Mouse (Mus musculus) stomach, embryonic 14.5 days (tissue): ENCODE measurements around the gene Gm45799. TPM values are rescaled to one million over a fixed set of nuclear protein-coding genes. Genes with fewer than 3 reads are reported as not detected.

Experiments used
- ATAC-seq: fragments of 200-750 bp; cut with Nextera tagmentation; 2 replicates; pipeline ENCODE4 v1.8.0; 2017; ENCODE audit warnings: low read depth, moderate TSS enrichment; ENCODE audit not compliant: insufficient number of reproducible peaks, insufficient read depth, low FRiP score
- H3K27ac ChIP-seq: fragments of 300-500 bp; sonication (generic); 2 replicates; pipeline ENCODE4 v1.5.1; 2014; ENCODE audit warnings: mild to moderate bottlenecking, low read length, moderate library complexity, mixed read lengths
- H3K27me3 ChIP-seq: fragments of 300-500 bp; sonication (generic); 2 replicates; pipeline ENCODE4 v1.6.1; 2014; ENCODE audit warnings: low read length, control low read depth, mixed read lengths; ENCODE audit not compliant: control insufficient read depth, insufficient read depth
- H3K36me3 ChIP-seq: fragments of 300-500 bp; sonication (generic); 2 replicates; pipeline ENCODE4 v1.6.1; 2014; ENCODE audit warnings: mild to moderate bottlenecking, control low read depth, low read length, moderate library complexity, mixed read lengths; ENCODE audit not compliant: control insufficient read depth, insufficient read depth
- H3K4me1 ChIP-seq: fragments of 300-500 bp; sonication (generic); 2 replicates; pipeline ENCODE4 v1.6.1; 2014; ENCODE audit warnings: low read length, control low read depth, mixed read lengths; ENCODE audit not compliant: control insufficient read depth, insufficient read depth
- H3K4me2 ChIP-seq: fragments of 300-500 bp; sonication (generic); replicated peaks from 2 replicates; pipeline ENCODE4 v1.6.1; 2014; ENCODE audit warnings: low read depth, low read length, control low read depth
- H3K4me3 ChIP-seq: fragments of 300-500 bp; sonication (generic); 2 replicates; pipeline ENCODE4 v1.5.1; 2014; ENCODE audit warnings: low read depth, low read length, control low read depth
- H3K9ac ChIP-seq: fragments of 300-500 bp; sonication (generic); replicated peaks from 2 replicates; pipeline ENCODE4 v1.6.1; 2014; ENCODE audit warnings: low read depth, mild to moderate bottlenecking, control low read depth, low read length, moderate library complexity, mixed read lengths
- H3K9me3 ChIP-seq: fragments of 300-500 bp; sonication (generic); 2 replicates; pipeline ENCODE4 v1.6.1; 2016; ENCODE audit warnings: low read depth, low read length, control low read depth; ENCODE audit not compliant: control insufficient read depth
- WGBS: fragments of 180-500 bp; shearing (Covaris S2); extraction: QIAGEN DNeasy Blood & Tissue Kit; methylation state at CpG from one replicate; pipeline ENCODE4 v1.1.7; 2014; 5-methylcytosine and 5-hydroxymethylcytosine counted together
- polyA plus RNA-seq: library from polyadenylated mRNA; unstranded; fragments of >200 nt; fragmentation: Nextera tagmentation; extraction: Ambion mirVana; gene quantifications from 2 replicates; pipeline ENCODE4 v1.2.1, GENCODE M21; 2014

Gm45799 gene
- 24.1 and 35.7 TPM in 2 replicates for polyA plus RNA-seq

DNA sequence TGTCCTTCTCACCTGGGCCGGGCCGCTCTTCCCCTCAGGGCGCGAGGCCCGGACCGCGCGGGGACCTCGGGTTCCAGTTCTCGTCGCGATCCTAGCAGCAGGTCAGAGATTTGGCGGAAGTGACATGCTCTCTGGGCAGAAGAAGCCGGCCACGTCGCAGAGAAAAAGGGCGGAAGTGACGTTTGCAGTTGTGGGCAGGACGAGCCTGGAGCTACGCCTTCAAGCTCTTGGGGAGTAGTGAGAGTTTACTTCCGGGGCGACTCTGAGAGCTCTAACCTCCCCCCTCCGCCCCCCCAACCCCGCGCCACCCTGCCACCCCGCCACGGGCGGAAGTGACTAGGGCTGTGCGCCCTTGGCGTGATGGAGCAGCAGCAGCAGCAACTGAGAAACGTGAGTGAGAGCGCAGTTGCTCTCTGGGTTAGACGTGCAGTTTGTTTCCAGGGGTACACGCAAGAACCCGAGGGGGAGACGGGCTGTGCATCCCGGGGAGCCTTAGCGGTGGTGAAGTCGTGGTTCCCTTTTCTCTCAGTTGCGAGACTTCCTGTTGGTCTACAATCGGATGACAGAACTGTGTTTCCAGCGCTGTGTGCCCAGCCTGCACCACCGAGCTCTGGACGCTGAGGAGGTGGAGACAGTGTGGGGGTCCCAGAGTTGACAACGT, at the start of gene Gm45799, which contains the start of gene Arfip2:
Gm45799 (plus strand) TSS at position 320 of the 661 bp plus-strand sequence.
Arfip2 (minus strand) TSS at position 184 of the 661 bp plus-strand sequence.
- H3K4me2 ChIP-seq, result peak within 1 kb of the TSS; percentile 95
- ATAC-seq, result peak; percentile 96
- H3K27ac ChIP-seq, result peak within 1 kb of the TSS; percentile 86
- no peaks in the 10 kb centered on the region for H3K9me3 ChIP-seq
- peak within 1 kb of the TSS; percentile 67 for H3K4me3 ChIP-seq
- peaks cover 32% of the 10 kb centered on the region for H3K36me3 ChIP-seq
- H3K27me3 ChIP-seq, result no peaks in the 10 kb centered on the region
- peaks cover 15% of the 10 kb centered on the region for H3K4me1 ChIP-seq
- H3K9ac ChIP-seq, result peak within 1 kb of the TSS; percentile 65
- under 1% methylated on average over 45 of the region's 45 CpGs for WGBS

DNA sequence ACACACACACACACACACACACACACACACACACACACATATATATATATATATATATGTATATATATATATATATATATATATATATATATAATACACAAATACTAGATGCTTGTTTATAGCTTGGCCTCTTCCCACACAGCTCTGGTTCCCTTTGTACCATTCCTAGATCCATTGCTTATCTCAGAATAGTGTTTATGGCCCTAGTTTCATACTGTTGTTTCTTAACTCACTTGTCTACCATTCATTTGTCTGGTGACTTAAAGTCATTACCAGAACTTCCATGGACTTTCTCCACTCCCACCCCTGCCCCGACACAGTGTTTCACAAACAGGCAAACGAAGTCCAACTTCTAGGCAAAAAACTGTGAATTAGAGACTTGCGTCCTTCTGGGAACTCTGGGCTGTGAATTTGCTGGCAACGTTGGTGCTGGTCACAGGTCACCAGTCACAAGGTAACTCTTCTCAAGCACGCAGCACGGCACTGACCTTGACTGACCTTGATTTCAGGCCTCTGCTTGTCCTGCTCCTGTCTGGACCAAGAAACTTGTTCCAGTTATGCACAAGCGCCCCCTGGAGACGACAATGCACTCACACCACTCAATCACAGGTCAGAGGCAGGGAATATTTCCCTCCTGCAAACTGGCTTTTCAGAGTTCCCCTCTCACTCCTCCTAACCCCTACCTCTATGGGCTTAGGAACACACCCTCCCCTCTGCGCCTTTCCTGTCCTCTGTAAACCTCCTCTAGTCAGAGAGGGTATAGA, 37.3 kb upstream of the Gm45799 start:
- Histone ChIP-seq H3K36me3 (no peaks in the 10 kb centered on the region), H3K4me3 (no peak overlapping the region)

DNA sequence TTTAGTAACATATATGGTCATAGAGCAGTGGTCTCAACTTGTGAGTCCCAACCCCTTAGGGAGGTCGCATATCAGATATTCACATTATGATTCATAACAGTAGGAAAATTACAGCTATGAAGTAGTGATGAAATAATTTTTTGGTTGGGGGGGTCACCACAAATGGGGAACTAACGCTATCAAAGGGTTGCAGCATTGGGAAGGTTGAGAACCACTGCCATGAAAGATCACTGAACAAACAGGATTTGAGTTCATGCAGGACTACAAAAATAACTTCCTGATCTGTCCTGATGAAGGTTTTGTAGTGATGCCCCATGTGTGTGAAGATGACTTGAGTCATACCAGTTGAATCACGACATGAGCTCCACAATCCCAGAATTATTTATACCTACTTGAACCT, 31.9 kb upstream of the Gm45799 start:
- peaks cover 24% of the 10 kb centered on the region for H3K36me3 ChIP-seq
- no peak overlapping the region for H3K27ac ChIP-seq
- H3K4me1 ChIP-seq, result no peaks in the 10 kb centered on the region
- H3K4me3 ChIP-seq, result no peak overlapping the region
- no peak overlapping the region for H3K9ac ChIP-seq
- no peaks in the 10 kb centered on the region for H3K27me3 ChIP-seq
- WGBS, result 88% methylated on average over 3 of the region's 3 CpGs
- H3K9me3 ChIP-seq, result peaks cover 6% of the 10 kb centered on the region; the same call in 1 of the 2 replicates
- no peak overlapping the region for H3K4me2 ChIP-seq
- ATAC-seq, result no peak

More for the DNA sequence above, 37.3 kb upstream of the Gm45799 start:
- H3K4me2 ChIP-seq, result no peak overlapping the region
- H3K27me3 ChIP-seq, result no peaks in the 10 kb centered on the region
- H3K9me3 ChIP-seq, result peaks cover 6% of the 10 kb centered on the region; the same call in 1 of the 2 replicates
- no peak overlapping the region for H3K9ac ChIP-seq
- no peak overlapping the region for H3K27ac ChIP-seq
- ATAC-seq, result peak; percentile 56; the same call in 1 of the 2 replicates
- H3K4me1 ChIP-seq, result no peaks in the 10 kb centered on the region
- 34% methylated on average over 9 of the region's 9 CpGs for WGBS

DNA sequence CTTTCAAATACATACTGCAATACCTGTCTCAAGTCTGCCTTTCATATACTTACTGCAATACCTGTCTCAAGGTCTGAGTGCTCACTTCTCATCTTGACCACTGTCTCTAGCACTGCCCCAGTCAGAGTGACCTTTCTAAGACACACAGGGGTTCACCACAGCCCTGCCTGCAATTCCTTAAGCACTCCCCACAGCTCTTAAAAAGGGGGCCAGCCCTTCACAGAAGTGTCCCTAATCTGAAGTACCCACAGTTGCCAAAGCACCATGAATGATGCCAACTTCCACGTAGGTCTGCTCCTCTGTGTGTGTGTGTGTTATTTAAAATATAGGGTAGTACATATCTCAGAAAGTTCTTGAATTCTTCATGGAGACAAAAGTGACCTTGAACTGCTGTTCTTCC, 28.6 kb upstream of the Gm45799 start:
- no peak overlapping the region for H3K9ac ChIP-seq
- WGBS, result 91% methylated on average over 1 of the region's 1 CpGs
- no peak overlapping the region for H3K27ac ChIP-seq
- H3K36me3 ChIP-seq, result peaks cover 41% of the 10 kb centered on the region
- H3K4me3 ChIP-seq, result no peak overlapping the region
- H3K27me3 ChIP-seq, result no peaks in the 10 kb centered on the region
- no peaks in the 10 kb centered on the region for H3K4me1 ChIP-seq
- no peak for ATAC-seq
- no peaks in the 10 kb centered on the region for H3K9me3 ChIP-seq
- H3K4me2 ChIP-seq, result no peak overlapping the region

DNA sequence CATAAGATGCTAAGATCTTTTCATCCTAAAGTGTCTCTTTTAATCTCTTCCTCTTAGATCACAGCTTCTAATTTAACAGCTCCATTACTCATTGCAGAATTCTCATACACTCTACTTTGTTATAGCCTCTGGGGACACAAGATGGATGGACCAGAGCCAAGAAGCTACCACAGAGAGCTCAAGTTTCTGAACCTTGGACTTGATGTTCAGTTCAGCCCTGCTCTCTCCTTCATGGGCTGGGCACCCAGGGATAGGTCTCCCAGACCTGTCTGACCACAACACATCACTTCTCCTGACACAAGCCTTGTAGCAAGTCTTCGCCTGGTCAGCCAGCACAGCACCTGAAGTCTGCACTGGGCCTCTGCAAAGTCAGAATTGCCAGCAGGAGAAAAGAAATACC, 26.0 kb upstream of the Gm45799 start:
- no peak for ATAC-seq
- Histone ChIP-seq H3K4me1 (no peaks in the 10 kb centered on the region), H3K27me3 (no peaks in the 10 kb centered on the region), H3K4me3 (no peak overlapping the region), H3K4me2 (no peak overlapping the region), H3K36me3 (peaks cover 65% of the 10 kb centered on the region), H3K9ac (no peak overlapping the region), H3K27ac (no peak overlapping the region), H3K9me3 (no peaks in the 10 kb centered on the region)
- WGBS, result 93% methylated on average over 1 of the region's 1 CpGs

DNA sequence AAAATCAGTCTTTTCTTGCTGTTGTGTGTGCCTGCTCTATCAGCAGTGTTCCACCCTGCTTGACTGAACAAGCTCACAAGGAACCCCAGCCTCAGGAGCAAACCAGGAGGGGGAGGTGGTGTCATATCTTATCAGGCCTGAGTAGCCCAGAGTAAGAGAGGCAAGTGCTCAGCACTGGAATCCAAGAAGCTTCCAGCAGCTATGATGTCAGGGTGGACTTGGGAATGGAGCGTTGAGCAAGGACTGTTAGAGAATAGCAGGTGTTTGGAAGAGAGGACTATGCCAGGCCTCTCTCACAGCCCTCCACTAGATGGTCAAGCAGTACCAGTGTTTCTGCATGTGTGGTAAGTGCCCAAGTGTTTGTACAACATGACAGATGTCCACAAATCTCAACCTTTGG, 24.6 kb upstream of the Gm45799 start:
- ATAC-seq, result no peak
- peaks cover 64% of the 10 kb centered on the region for H3K36me3 ChIP-seq
- no peaks in the 10 kb centered on the region for H3K9me3 ChIP-seq
- 91% methylated on average over 1 of the region's 1 CpGs for WGBS
- H3K27ac ChIP-seq, result no peak overlapping the region
- no peak overlapping the region for H3K4me2 ChIP-seq
- H3K27me3 ChIP-seq, result no peaks in the 10 kb centered on the region
- no peak overlapping the region for H3K9ac ChIP-seq
- no peak overlapping the region for H3K4me3 ChIP-seq
- H3K4me1 ChIP-seq, result no peaks in the 10 kb centered on the region

DNA sequence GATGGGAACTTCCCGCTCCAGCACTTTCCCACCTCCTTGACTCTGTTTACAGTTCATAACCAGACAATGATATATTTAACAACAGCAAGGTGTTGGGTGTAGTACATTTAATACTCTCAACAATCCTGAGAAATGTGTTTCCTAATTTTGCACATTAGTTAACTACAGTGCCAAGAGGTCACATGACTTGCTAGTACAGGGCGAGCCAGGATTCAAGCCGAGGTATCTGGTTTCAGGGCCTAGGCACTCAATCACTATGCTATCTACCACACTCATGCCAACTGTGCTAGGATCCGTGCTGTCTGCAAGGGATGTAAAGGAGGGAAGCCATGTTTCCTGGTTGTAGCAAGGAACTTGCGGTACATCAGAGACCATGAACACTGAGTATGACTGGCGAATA, 23.8 kb upstream of the Gm45799 start:
- Histone ChIP-seq H3K4me2 (no peak overlapping the region), H3K27me3 (no peaks in the 10 kb centered on the region), H3K4me3 (no peak overlapping the region), H3K9me3 (no peaks in the 10 kb centered on the region), H3K27ac (no peak overlapping the region), H3K36me3 (peaks cover 56% of the 10 kb centered on the region), H3K4me1 (no peaks in the 10 kb centered on the region), H3K9ac (no peak overlapping the region)
- ATAC-seq, result no peak
- WGBS, result 70% methylated on average over 6 of the region's 6 CpGs

DNA sequence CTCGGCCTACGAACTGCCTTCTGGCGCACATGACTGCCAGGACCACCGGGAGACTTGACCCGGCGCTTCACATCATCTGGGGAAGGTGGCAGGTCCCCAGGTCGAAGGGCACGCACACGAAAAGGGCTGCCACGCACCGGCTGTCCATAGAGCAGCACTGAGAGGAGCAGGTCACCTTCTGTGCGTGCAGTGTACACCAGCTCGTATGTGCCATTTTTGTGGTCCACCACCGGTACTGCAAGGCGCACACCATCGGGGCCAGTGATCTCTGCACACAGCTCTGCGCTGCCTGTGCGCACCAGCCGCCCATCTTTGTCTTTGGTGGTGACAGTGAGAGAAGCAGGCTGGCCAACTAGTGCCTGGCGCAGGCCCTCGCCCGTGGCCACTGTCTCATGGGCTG, 22.5 kb upstream of the Gm45799 start:
- Histone ChIP-seq H3K27ac (no peak overlapping the region), H3K27me3 (no peaks in the 10 kb centered on the region), H3K4me1 (no peaks in the 10 kb centered on the region), H3K36me3 (peaks cover 48% of the 10 kb centered on the region), H3K9ac (no peak overlapping the region), H3K4me2 (no peak overlapping the region), H3K4me3 (no peak overlapping the region), H3K9me3 (no peaks in the 10 kb centered on the region)
- 93% methylated on average over 22 of the region's 22 CpGs for WGBS
- ATAC-seq, result no peak
